Mouse (Mus musculus): ENCODE measurements around the gene Olfr1151. TPM values are rescaled to one million over a fixed set of nuclear protein-coding genes. Genes with fewer than 3 reads are reported as not detected.

Gene Olfr1151
- not detected for polyA plus RNA-seq (2015; fragmentation: Illumina TruSeq; extraction: RNeasy Lipid Tissue Mini Kit (QIAGEN cat#74804); ENCODE audit: insufficient read depth, low read depth, low replicate concordance)

GRCm38 (mm10) chr2:87855562-87855961 is at the start of gene Olfr1151:
TSS of gene Olfr1151 (plus strand) at chr2:87855862.

DNA sequence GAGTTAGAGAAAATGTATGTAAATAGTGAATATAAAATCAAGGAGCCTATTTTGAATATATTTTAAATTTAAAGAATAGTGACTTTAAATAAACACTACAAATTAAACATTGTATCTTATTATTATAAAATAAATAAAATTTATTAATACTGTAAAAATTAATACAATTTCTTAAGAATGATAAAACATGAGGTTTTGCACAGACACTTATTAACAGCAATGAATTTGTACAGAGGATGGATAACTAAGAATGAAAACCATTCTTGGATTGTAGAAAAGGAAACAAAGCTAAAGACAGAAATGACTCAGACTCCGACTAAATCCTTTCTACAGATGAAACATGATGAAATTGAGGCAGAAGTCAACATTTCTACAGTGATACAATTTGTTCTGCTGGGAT is 46.1 kb upstream of the Olfr1151 start, which contains the start of gene Olfr1145:
Olfr1145 (plus strand) TSS at position 301 of the 400 bp plus-strand sequence.

DNA sequence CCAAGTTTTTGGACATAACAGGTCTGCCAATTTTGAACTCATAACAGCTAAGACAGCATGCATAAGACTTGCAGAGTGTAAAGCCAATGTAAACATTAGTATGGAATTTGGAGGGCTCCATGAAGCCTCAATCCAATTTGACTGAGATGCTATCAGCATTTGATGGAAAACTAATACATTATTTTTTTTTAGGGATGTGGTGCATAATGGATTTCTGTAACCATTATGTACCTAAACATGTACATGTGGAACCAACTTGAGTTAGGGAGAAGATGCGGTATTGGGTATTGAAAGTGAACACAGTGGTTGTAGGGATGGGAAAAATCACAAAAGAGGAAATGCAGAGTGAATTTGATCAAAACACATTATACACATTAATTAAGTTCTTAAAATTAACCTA is 25.4 kb upstream of the Olfr1151 start, which contains the start of gene Olfr1148:
Olfr1148 (plus strand) TSS at position 301 of the 400 bp plus-strand sequence.

DNA sequence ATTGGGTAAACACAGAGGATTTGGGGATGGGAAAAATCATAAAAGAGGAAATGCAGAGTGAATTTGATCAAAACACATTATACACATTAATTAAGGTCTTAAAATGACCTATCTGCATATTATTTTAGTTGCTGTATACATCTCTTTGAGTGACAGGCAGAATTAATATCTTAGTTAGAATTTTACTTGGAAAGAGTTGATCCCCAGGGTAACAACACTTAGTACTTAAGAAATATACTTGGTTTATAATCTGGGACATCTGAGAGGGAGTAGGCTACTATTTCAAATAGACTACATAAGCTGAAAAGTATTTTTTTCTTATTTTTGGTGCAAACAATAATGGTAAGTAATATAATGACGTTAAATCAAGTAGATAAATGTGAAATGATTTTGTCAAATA is 12.0 kb upstream of the Olfr1151 start, which contains the start of gene Olfr1150-ps1:
Olfr1150-ps1 (plus strand) TSS at position 301 of the 400 bp plus-strand sequence.

GRCm38 (mm10) chr2:87866192-87866591 is 10.5 kb downstream of the Olfr1151 start, which contains the start of gene Olfr1152:
TSS of gene Olfr1152 (plus strand) at chr2:87866492.

DNA sequence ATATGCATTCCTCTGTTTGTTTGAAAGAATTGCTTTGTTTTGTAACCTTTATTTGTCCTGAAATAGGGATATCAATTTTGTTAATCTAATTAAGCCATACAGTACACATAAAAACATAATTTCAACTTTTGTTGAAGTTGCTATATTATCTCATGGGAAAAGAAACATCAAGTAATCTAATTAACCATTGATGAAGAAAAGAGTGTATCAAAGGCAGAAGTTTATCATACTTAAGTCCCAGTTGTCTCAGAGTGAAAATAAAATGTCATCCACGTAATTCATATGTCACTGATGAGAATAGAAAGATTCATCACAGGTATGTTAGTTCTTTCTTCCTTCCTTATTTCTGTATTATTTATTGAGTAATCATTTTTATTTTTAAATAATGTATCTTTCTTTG is 39.0 kb downstream of the Olfr1151 start, which contains the start of gene Olfr1153:
Olfr1153 (plus strand) TSS at position 301 of the 400 bp plus-strand sequence.

GRCm38 (mm10) chr2:87905066-87905465 is 49.4 kb downstream of the Olfr1151 start, which contains the start of gene Olfr1154:
TSS of gene Olfr1154 (minus strand) at chr2:87905166.

Other genes with a start within 250 kb of the Olfr1151 start
- gene Olfr1130, start 249.7 kb upstream of the Olfr1151 start, polyA plus RNA-seq (2015; fragmentation: Illumina TruSeq; extraction: RNeasy Lipid Tissue Mini Kit (QIAGEN cat#74804); ENCODE audit: insufficient read depth, low read depth, low replicate concordance) = not detected
- gene Olfr1131, start 228.8 kb upstream of the Olfr1151 start, polyA plus RNA-seq (2015; fragmentation: Illumina TruSeq; extraction: RNeasy Lipid Tissue Mini Kit (QIAGEN cat#74804); ENCODE audit: insufficient read depth, low read depth, low replicate concordance) = not detected
- gene Olfr1132, start 218.3 kb upstream of the Olfr1151 start, polyA plus RNA-seq (2015; fragmentation: Illumina TruSeq; extraction: RNeasy Lipid Tissue Mini Kit (QIAGEN cat#74804); ENCODE audit: insufficient read depth, low read depth, low replicate concordance) = not detected
- not detected for gene Olfr1133, start 208.5 kb upstream of the Olfr1151 start, polyA plus RNA-seq (2015; fragmentation: Illumina TruSeq; extraction: RNeasy Lipid Tissue Mini Kit (QIAGEN cat#74804); ENCODE audit: insufficient read depth, low read depth, low replicate concordance)
- not detected for gene Olfr1134, start 197.4 kb upstream of the Olfr1151 start, polyA plus RNA-seq (2015; fragmentation: Illumina TruSeq; extraction: RNeasy Lipid Tissue Mini Kit (QIAGEN cat#74804); ENCODE audit: insufficient read depth, low read depth, low replicate concordance)
- gene Olfr1135, start 182.2 kb upstream of the Olfr1151 start, polyA plus RNA-seq (2015; fragmentation: Illumina TruSeq; extraction: RNeasy Lipid Tissue Mini Kit (QIAGEN cat#74804); ENCODE audit: insufficient read depth, low read depth, low replicate concordance) = not detected
- gene Olfr1136, start 161.9 kb upstream of the Olfr1151 start, polyA plus RNA-seq (2015; fragmentation: Illumina TruSeq; extraction: RNeasy Lipid Tissue Mini Kit (QIAGEN cat#74804); ENCODE audit: insufficient read depth, low read depth, low replicate concordance) = not detected
- not detected for gene Olfr1137, start 142.7 kb upstream of the Olfr1151 start, polyA plus RNA-seq (2015; fragmentation: Illumina TruSeq; extraction: RNeasy Lipid Tissue Mini Kit (QIAGEN cat#74804); ENCODE audit: insufficient read depth, low read depth, low replicate concordance)
- not detected for gene Olfr1138, start 115.9 kb upstream of the Olfr1151 start, polyA plus RNA-seq (2015; fragmentation: Illumina TruSeq; extraction: RNeasy Lipid Tissue Mini Kit (QIAGEN cat#74804); ENCODE audit: insufficient read depth, low read depth, low replicate concordance)
- gene Olfr1140, start 112.1 kb upstream of the Olfr1151 start, polyA plus RNA-seq (2015; fragmentation: Illumina TruSeq; extraction: RNeasy Lipid Tissue Mini Kit (QIAGEN cat#74804); ENCODE audit: insufficient read depth, low read depth, low replicate concordance) = not detected
- gene Olfr1141, start 101.9 kb upstream of the Olfr1151 start, polyA plus RNA-seq (2015; fragmentation: Illumina TruSeq; extraction: RNeasy Lipid Tissue Mini Kit (QIAGEN cat#74804); ENCODE audit: insufficient read depth, low read depth, low replicate concordance) = not detected
- not detected for gene Olfr152, start 76.4 kb upstream of the Olfr1151 start, polyA plus RNA-seq (2015; fragmentation: Illumina TruSeq; extraction: RNeasy Lipid Tissue Mini Kit (QIAGEN cat#74804); ENCODE audit: insufficient read depth, low read depth, low replicate concordance)
- not detected for gene Olfr1143, start 55.3 kb upstream of the Olfr1151 start, polyA plus RNA-seq (2015; fragmentation: Illumina TruSeq; extraction: RNeasy Lipid Tissue Mini Kit (QIAGEN cat#74804); ENCODE audit: insufficient read depth, low read depth, low replicate concordance)
- not detected for gene Olfr1145, start 46.0 kb upstream of the Olfr1151 start, polyA plus RNA-seq (2015; fragmentation: Illumina TruSeq; extraction: RNeasy Lipid Tissue Mini Kit (QIAGEN cat#74804); ENCODE audit: insufficient read depth, low read depth, low replicate concordance)
- not detected for gene Olfr1148, start 25.3 kb upstream of the Olfr1151 start, polyA plus RNA-seq (2015; fragmentation: Illumina TruSeq; extraction: RNeasy Lipid Tissue Mini Kit (QIAGEN cat#74804); ENCODE audit: insufficient read depth, low read depth, low replicate concordance)
- not detected for gene Olfr1150-ps1, start 11.9 kb upstream of the Olfr1151 start, polyA plus RNA-seq (2015; fragmentation: Illumina TruSeq; extraction: RNeasy Lipid Tissue Mini Kit (QIAGEN cat#74804); ENCODE audit: insufficient read depth, low read depth, low replicate concordance)
- gene Olfr1152, start 10.6 kb downstream of the Olfr1151 start, polyA plus RNA-seq (2015; fragmentation: Illumina TruSeq; extraction: RNeasy Lipid Tissue Mini Kit (QIAGEN cat#74804); ENCODE audit: insufficient read depth, low read depth, low replicate concordance) = not detected
- not detected for gene Olfr1153, start 39.1 kb downstream of the Olfr1151 start, polyA plus RNA-seq (2015; fragmentation: Illumina TruSeq; extraction: RNeasy Lipid Tissue Mini Kit (QIAGEN cat#74804); ENCODE audit: insufficient read depth, low read depth, low replicate concordance)
- not detected for gene Olfr1154, start 49.3 kb downstream of the Olfr1151 start, polyA plus RNA-seq (2015; fragmentation: Illumina TruSeq; extraction: RNeasy Lipid Tissue Mini Kit (QIAGEN cat#74804); ENCODE audit: insufficient read depth, low read depth, low replicate concordance)
- not detected for gene Olfr1155, start 89.3 kb downstream of the Olfr1151 start, polyA plus RNA-seq (2015; fragmentation: Illumina TruSeq; extraction: RNeasy Lipid Tissue Mini Kit (QIAGEN cat#74804); ENCODE audit: insufficient read depth, low read depth, low replicate concordance)
- not detected for gene Olfr1156, start 97.2 kb downstream of the Olfr1151 start, polyA plus RNA-seq (2015; fragmentation: Illumina TruSeq; extraction: RNeasy Lipid Tissue Mini Kit (QIAGEN cat#74804); ENCODE audit: insufficient read depth, low read depth, low replicate concordance)
- not detected for gene Olfr1157, start 112.4 kb downstream of the Olfr1151 start, polyA plus RNA-seq (2015; fragmentation: Illumina TruSeq; extraction: RNeasy Lipid Tissue Mini Kit (QIAGEN cat#74804); ENCODE audit: insufficient read depth, low read depth, low replicate concordance)
- gene Olfr74, start 118.8 kb downstream of the Olfr1151 start, polyA plus RNA-seq (2015; fragmentation: Illumina TruSeq; extraction: RNeasy Lipid Tissue Mini Kit (QIAGEN cat#74804); ENCODE audit: insufficient read depth, low read depth, low replicate concordance) = not detected
- not detected for gene Olfr1158, start 134.3 kb downstream of the Olfr1151 start, polyA plus RNA-seq (2015; fragmentation: Illumina TruSeq; extraction: RNeasy Lipid Tissue Mini Kit (QIAGEN cat#74804); ENCODE audit: insufficient read depth, low read depth, low replicate concordance)
- not detected for gene Olfr1160, start 152.4 kb downstream of the Olfr1151 start, polyA plus RNA-seq (2015; fragmentation: Illumina TruSeq; extraction: RNeasy Lipid Tissue Mini Kit (QIAGEN cat#74804); ENCODE audit: insufficient read depth, low read depth, low replicate concordance)
- not detected for gene Olfr1161, start 166.9 kb downstream of the Olfr1151 start, polyA plus RNA-seq (2015; fragmentation: Illumina TruSeq; extraction: RNeasy Lipid Tissue Mini Kit (QIAGEN cat#74804); ENCODE audit: insufficient read depth, low read depth, low replicate concordance)
- not detected for gene Olfr73, start 181.8 kb downstream of the Olfr1151 start, polyA plus RNA-seq (2015; fragmentation: Illumina TruSeq; extraction: RNeasy Lipid Tissue Mini Kit (QIAGEN cat#74804); ENCODE audit: insufficient read depth, low read depth, low replicate concordance)
- not detected for gene Olfr1162, start 195.3 kb downstream of the Olfr1151 start, polyA plus RNA-seq (2015; fragmentation: Illumina TruSeq; extraction: RNeasy Lipid Tissue Mini Kit (QIAGEN cat#74804); ENCODE audit: insufficient read depth, low read depth, low replicate concordance)
- not detected for gene Olfr1163, start 216.0 kb downstream of the Olfr1151 start, polyA plus RNA-seq (2015; fragmentation: Illumina TruSeq; extraction: RNeasy Lipid Tissue Mini Kit (QIAGEN cat#74804); ENCODE audit: insufficient read depth, low read depth, low replicate concordance)
- gene Olfr1164, start 238.1 kb downstream of the Olfr1151 start, polyA plus RNA-seq (2015; fragmentation: Illumina TruSeq; extraction: RNeasy Lipid Tissue Mini Kit (QIAGEN cat#74804); ENCODE audit: insufficient read depth, low read depth, low replicate concordance) = not detected

Data from pancreas, adult 10 weeks (tissue).